Mouse (Mus musculus) liver, embryonic 15.5 days (tissue): ENCODE measurements around the gene Ptprcap. TPM values are rescaled to one million over a fixed set of nuclear protein-coding genes. Genes with fewer than 3 reads are reported as not detected.
A peak's percentile ranks its signal among the peaks of the same experiment; 100 is the strongest.

Experiments
- ATAC-seq: fragments of 200-750 bp; cut with Nextera tagmentation; 2 replicates; pipeline ENCODE4 v1.8.0; 2017; ENCODE audit warnings: moderate number of reproducible peaks, mild to moderate bottlenecking, moderate library complexity; ENCODE audit not compliant: insufficient read depth
- H3K27ac ChIP-seq: fragments of 300-500 bp; sonication (generic); replicated peaks from 2 replicates; pipeline ENCODE4 v1.5.1; 2015; ENCODE audit warnings: mild to moderate bottlenecking, inconsistent platforms
- H3K27me3 ChIP-seq: fragments of 300-500 bp; sonication (generic); 2 replicates; pipeline ENCODE4 v1.6.1; 2015; ENCODE audit warnings: mild to moderate bottlenecking, inconsistent platforms
- H3K36me3 ChIP-seq: fragments of 300-500 bp; sonication (generic); replicated peaks from 2 replicates; pipeline ENCODE4 v1.6.1; 2015; ENCODE audit warnings: moderate library complexity, mild to moderate bottlenecking, inconsistent platforms
- H3K4me1 ChIP-seq: fragments of 300-500 bp; sonication (generic); replicated peaks from 2 replicates; pipeline ENCODE4 v1.6.1; 2015; ENCODE audit warnings: inconsistent platforms
- H3K4me2 ChIP-seq: fragments of 300-500 bp; sonication (generic); 2 replicates; pipeline ENCODE4 v1.6.1; 2015; ENCODE audit warnings: moderate library complexity, mild to moderate bottlenecking, inconsistent platforms
- H3K4me3 ChIP-seq: fragments of 300-500 bp; sonication (generic); replicated peaks from 2 replicates; pipeline ENCODE4 v1.5.1; 2015; ENCODE audit warnings: mild to moderate bottlenecking, inconsistent platforms
- H3K9ac ChIP-seq: fragments of 300-500 bp; sonication (generic); 2 replicates; pipeline ENCODE4 v1.6.1; 2015; ENCODE audit warnings: moderate library complexity, mild to moderate bottlenecking, inconsistent platforms
- H3K9me3 ChIP-seq: fragments of 300-500 bp; sonication (generic); replicated peaks from 2 replicates; pipeline ENCODE4 v1.6.1; 2016; ENCODE audit warnings: inconsistent platforms
- WGBS: fragments of 180-500 bp; shearing (Covaris S2); methylation state at CpG from one replicate; pipeline ENCODE4 v1.1.7; 2015; ENCODE audit warnings: mixed read lengths; ENCODE audit not compliant: insufficient replicate concordance; 5-methylcytosine and 5-hydroxymethylcytosine counted together
- polyA plus RNA-seq: library from polyadenylated mRNA; unstranded; fragments of >200 nt; fragmentation: Nextera tagmentation; extraction: Ambion mirVana; gene quantifications from 2 replicates; pipeline ENCODE4 v1.2.1, GENCODE M21; 2015

Gene Ptprcap
- polyA plus RNA-seq, 1 experiment from 2014 or later: 15.6 TPM

GRCm38 (mm10) chr19:4140147-4140546 lies 13.3 kb upstream of the Ptprcap start:
- H3K4me2 ChIP-seq: no peak overlapping the region
- no peak for ATAC-seq
- whole genome bisulfite sequencing: 55% methylated on average over 6 of the region's 6 CpGs

GRCm38 (mm10) chr19:4142416-4143173 lies 10.8 kb upstream of the Ptprcap start:
- H3K4me3 ChIP-seq: no peak overlapping the region
- H3K36me3 ChIP-seq: no peaks in the 10 kb centered on the region
- H3K27ac ChIP-seq: no peak overlapping the region
- 80% methylated on average over 18 of the region's 18 CpGs for WGBS
- no peak overlapping the region for H3K4me2 ChIP-seq
- ATAC-seq: no peak
- peaks cover 30% of the 10 kb centered on the region for H3K4me1 ChIP-seq
- peaks cover 25% of the 10 kb centered on the region for H3K27me3 ChIP-seq
- no peak overlapping the region for H3K9ac ChIP-seq
- no peaks in the 10 kb centered on the region for H3K9me3 ChIP-seq

More at GRCm38 (mm10) chr19:4140147-4140546, 13.3 kb upstream of the Ptprcap start:
- Histone ChIP-seq H3K4me1 (peaks cover 23% of the 10 kb centered on the region), H3K9me3 (no peaks in the 10 kb centered on the region), H3K27me3 (peaks cover 35% of the 10 kb centered on the region), H3K36me3 (no peaks in the 10 kb centered on the region), H3K27ac (no peak overlapping the region), H3K9ac (no peak overlapping the region), H3K4me3 (no peak overlapping the region)

GRCm38 (mm10) chr19:4143759-4144268 lies 9.6 kb upstream of the Ptprcap start, which contains the start of gene Cabp4:
Gene Cabp4 (minus strand): TSS chr19:4144033.
- Histone ChIP-seq H3K27me3 (peaks cover 25% of the 10 kb centered on the region), H3K36me3 (no peaks in the 10 kb centered on the region), H3K4me1 (peaks cover 38% of the 10 kb centered on the region), H3K4me2 (no peak within 1 kb of the TSS), H3K9me3 (no peaks in the 10 kb centered on the region), H3K4me3 (no peak within 1 kb of the TSS), H3K9ac (no peak within 1 kb of the TSS), H3K27ac (no peak within 1 kb of the TSS; the same call in 1 of the 2 replicates)
- 55% methylated on average over 7 of the region's 7 CpGs for WGBS
- ATAC-seq: no peak

- peaks cover 43% of the 10 kb centered on the region for H3K4me1 ChIP-seq
- H3K27me3 ChIP-seq: peaks cover 19% of the 10 kb centered on the region; the same call in 1 of the 2 replicates
- WGBS: 63% methylated on average over 16 of the region's 16 CpGs
- H3K9me3 ChIP-seq: no peaks in the 10 kb centered on the region
- no peak overlapping the region for H3K27ac ChIP-seq
- no peak overlapping the region for H3K9ac ChIP-seq
- H3K4me2 ChIP-seq: no peak overlapping the region
- no peaks in the 10 kb centered on the region for H3K36me3 ChIP-seq
- H3K4me3 ChIP-seq: no peak overlapping the region
- no peak for ATAC-seq
Measured at GRCm38 (mm10) chr19:4144550-4145498, 8.6 kb upstream of the Ptprcap start.

- H3K9me3 ChIP-seq: no peaks in the 10 kb centered on the region
- H3K4me3 ChIP-seq: no peak overlapping the region
- H3K27me3 ChIP-seq: peaks cover 11% of the 10 kb centered on the region; the same call in 1 of the 2 replicates
- WGBS: 76% methylated on average over 5 of the region's 5 CpGs
- no peak for ATAC-seq
- no peak overlapping the region for H3K27ac ChIP-seq
- H3K9ac ChIP-seq: no peak overlapping the region
- peaks cover 10% of the 10 kb centered on the region; the same call in 1 of the 2 replicates for H3K36me3 ChIP-seq
- no peak overlapping the region for H3K4me2 ChIP-seq
- peaks cover 47% of the 10 kb centered on the region for H3K4me1 ChIP-seq
Measured at GRCm38 (mm10) chr19:4145936-4146335, 7.5 kb upstream of the Ptprcap start.

GRCm38 (mm10) chr19:4146366-4147021 lies 6.9 kb upstream of the Ptprcap start:
- Histone ChIP-seq H3K4me3 (no peak overlapping the region), H3K27ac (no peak overlapping the region), H3K4me1 (peaks cover 47% of the 10 kb centered on the region), H3K4me2 (no peak overlapping the region), H3K27me3 (peaks cover 6% of the 10 kb centered on the region; the same call in 1 of the 2 replicates), H3K9ac (no peak overlapping the region), H3K9me3 (no peaks in the 10 kb centered on the region), H3K36me3 (peaks cover 15% of the 10 kb centered on the region; the same call in 1 of the 2 replicates)
- 65% methylated on average over 12 of the region's 12 CpGs for WGBS
- no peak for ATAC-seq

- Histone ChIP-seq H3K4me2 (no peak overlapping the region), H3K9ac (no peak overlapping the region), H3K27me3 (peaks cover 5% of the 10 kb centered on the region; the same call in 1 of the 2 replicates), H3K36me3 (peaks cover 20% of the 10 kb centered on the region; the same call in 1 of the 2 replicates), H3K9me3 (no peaks in the 10 kb centered on the region), H3K27ac (no peak overlapping the region), H3K4me3 (no peak overlapping the region), H3K4me1 (peaks cover 50% of the 10 kb centered on the region)
- 51% methylated on average over 3 of the region's 3 CpGs for WGBS
- ATAC-seq: no peak
Measured at GRCm38 (mm10) chr19:4147022-4147405, 6.4 kb upstream of the Ptprcap start.

- WGBS: 40% methylated on average over 9 of the region's 9 CpGs
- Histone ChIP-seq H3K4me3 (peak overlapping the region; percentile 79), H3K4me1 (peaks cover 50% of the 10 kb centered on the region), H3K27ac (0 out of 2 replicates have a peak overlapping the region, but pooled peaks have one; percentile 6), H3K36me3 (peaks cover 28% of the 10 kb centered on the region; the same call in 1 of the 2 replicates), H3K9me3 (no peaks in the 10 kb centered on the region), H3K27me3 (no peaks in the 10 kb centered on the region), H3K9ac (peak overlapping the region; percentile 6; the same call in 1 of the 2 replicates), H3K4me2 (peak overlapping the region; percentile 85)
- ATAC-seq: peak; percentile 4; the same call in 1 of the 2 replicates
Measured at GRCm38 (mm10) chr19:4147782-4148490, 5.5 kb upstream of the Ptprcap start.

- Histone ChIP-seq H3K4me1 (peaks cover 52% of the 10 kb centered on the region), H3K27ac (peak within 1 kb of the TSS; percentile 79), H3K27me3 (no peaks in the 10 kb centered on the region), H3K36me3 (peaks cover 33% of the 10 kb centered on the region), H3K9ac (peak within 1 kb of the TSS; percentile 86), H3K4me3 (peak within 1 kb of the TSS; percentile 79), H3K9me3 (no peaks in the 10 kb centered on the region), H3K4me2 (peak within 1 kb of the TSS; percentile 85)
- WGBS: under 1% methylated on average over 33 of the region's 33 CpGs
- peak; percentile 86 for ATAC-seq
Measured at GRCm38 (mm10) chr19:4148491-4148806, 5.0 kb upstream of the Ptprcap start, which contains the start of gene Coro1b. Gene Coro1b (plus strand): TSS chr19:4148619.

GRCm38 (mm10) chr19:4148819-4149218 lies 4.6 kb upstream of the Ptprcap start:
- Histone ChIP-seq H3K4me2 (peak overlapping the region; percentile 85), H3K4me3 (peak overlapping the region; percentile 79), H3K9me3 (no peaks in the 10 kb centered on the region), H3K4me1 (peaks cover 55% of the 10 kb centered on the region), H3K27me3 (no peaks in the 10 kb centered on the region), H3K36me3 (peaks cover 37% of the 10 kb centered on the region), H3K27ac (peak overlapping the region; percentile 79), H3K9ac (peak overlapping the region; percentile 86)
- 0% methylated on average over 8 of the region's 8 CpGs for WGBS
- peak; percentile 25 for ATAC-seq
